Mouse (Mus musculus): ENCODE data around the gene Rnf40. TPM values are rescaled to one million over a fixed set of nuclear protein-coding genes. Genes with fewer than 3 reads are reported as not detected.

Rnf40 gene
- polyA plus RNA-seq (2016; fragmentation: Nextera tagmentation; extraction: Ambion mirVana) = 54.1 and 61.2 TPM in 2 replicates

DNA sequence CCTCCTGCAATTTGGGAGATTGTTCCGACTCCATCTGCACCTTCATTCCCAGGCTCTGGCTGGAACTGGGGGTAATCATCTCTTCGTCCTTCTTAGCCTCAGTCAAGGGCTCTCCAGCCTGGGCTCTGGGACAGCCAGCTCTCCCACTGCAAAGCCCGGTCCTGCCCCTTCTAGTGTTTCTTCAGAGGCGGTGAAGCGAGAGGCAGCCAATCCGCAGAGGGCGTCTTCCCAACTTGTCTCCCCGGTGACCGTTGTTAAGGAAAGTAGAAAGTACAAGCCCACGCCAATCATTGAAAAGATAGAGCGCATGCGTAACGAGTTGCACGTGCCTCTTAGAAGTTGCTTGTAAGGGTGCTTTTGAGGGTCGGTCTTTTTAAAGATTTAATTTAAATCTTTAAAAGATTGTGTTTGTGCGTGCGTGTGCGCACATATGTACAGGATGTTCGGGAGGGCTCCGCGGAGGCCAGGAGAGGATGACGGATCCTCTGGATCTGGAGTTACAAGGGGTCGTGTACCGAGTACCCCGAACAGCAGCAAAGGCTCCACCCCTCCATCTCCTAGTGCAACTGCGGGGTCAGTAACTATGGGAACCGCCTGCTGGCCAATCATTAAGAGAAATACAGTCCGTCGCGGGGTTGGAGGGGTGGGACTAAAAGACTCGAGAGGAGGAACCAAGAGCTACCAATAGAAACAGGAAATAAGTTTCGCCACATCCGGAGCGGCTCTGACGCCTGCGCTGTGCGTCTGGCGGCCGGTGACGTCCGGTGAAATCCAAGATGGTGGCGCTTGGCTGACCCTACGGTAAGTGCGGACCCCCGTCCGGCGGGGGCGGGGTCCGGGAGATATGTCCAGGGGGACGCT, at the start of gene Rnf40, which contains the start of gene Ccdc189:
TSS of gene Rnf40 (plus strand) at position 757 of the 861 bp plus-strand sequence.
TSS of gene Ccdc189 (minus strand) at position 585 of the 861 bp plus-strand sequence.
- Histone ChIP-seq H3K4me3 (peak within 1 kb of the TSS; percentile 91), H3K9ac (peak within 1 kb of the TSS; percentile 78), H3K36me3 (peaks cover 54% of the 10 kb centered on the region), H3K4me1 (peaks cover 18% of the 10 kb centered on the region), H3K9me3 (no peaks in the 10 kb centered on the region), H3K4me2 (replicated peaks) (peak within 1 kb of the TSS; percentile 92), H3K27me3 (replicated peaks) (no peaks in the 10 kb centered on the region), H3K27ac (0 out of 2 replicates have a peak within 1 kb of the TSS, but pooled peaks have one; percentile 42)
- peak; percentile 98 for ATAC-seq (ENCODE audit: low FRiP score, low read depth)
- under 1% methylated on average over 50 of the region's 50 CpGs for WGBS

DNA sequence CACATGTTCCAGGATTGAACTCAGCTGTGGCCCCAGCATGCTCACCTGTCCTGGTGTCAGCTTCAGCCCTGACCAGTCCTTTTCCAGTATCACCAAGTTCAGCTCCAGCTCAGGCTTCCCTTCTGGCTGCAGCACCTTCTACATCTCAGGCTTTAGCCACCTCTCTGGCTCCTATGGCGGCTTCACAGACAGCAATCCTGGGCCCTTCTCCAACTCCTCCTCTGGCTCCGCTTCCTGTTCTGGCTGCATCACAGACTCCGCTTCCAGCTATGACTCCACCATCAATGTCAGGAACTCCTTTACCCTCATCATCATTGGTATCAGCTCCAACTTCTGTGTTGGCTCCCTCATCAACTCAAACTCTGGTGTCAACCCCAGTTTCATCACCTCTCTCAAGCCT, 46.9 kb upstream of the Rnf40 start:
- peaks cover 91% of the 10 kb centered on the region for H3K36me3 ChIP-seq
- H3K4me3 ChIP-seq = no peak overlapping the region
- H3K4me2 ChIP-seq (replicated peaks) = no peak overlapping the region
- 96% methylated on average over 3 of the region's 3 CpGs for WGBS
- no peaks in the 10 kb centered on the region for H3K9me3 ChIP-seq
- no peaks in the 10 kb centered on the region for H3K4me1 ChIP-seq
- no peak overlapping the region for H3K9ac ChIP-seq
- no peaks in the 10 kb centered on the region for H3K27me3 ChIP-seq (replicated peaks)
- no peak for ATAC-seq (ENCODE audit: low FRiP score, low read depth)
- no peak overlapping the region for H3K27ac ChIP-seq

DNA sequence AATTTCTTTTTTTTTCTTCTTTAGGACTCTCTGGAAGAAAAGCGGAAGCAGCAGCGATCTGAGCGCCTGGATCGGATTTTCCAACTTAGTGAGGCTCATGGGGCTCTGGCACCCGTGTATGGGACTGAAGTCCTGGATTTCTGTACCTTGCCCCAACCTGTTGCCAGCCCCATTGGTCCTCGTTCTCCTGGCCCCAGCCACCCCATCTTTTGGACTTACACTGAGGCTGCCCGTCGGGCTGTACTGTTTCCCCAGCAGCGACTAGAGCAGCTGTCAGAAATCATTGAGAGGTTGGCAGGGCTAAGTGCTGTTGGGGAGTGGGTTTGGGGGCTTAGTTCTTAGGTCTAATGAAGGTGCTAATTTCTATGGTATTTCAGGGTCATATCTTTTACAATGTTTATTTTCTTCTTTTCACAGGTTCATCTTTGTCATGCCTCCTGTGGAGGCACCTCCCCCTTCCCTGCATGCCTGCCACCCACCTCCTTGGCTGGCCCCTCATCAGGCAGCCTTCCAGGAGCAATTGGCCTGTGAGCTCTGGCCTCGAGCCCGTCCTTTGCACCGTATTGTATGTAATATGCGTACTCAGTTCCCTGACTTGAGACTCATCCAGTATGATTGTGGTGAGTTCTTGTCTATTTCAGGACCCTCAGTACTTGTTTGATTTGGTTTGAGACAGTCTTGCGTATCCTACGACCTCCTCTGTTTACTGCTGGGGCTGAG, 39.3 kb upstream of the Rnf40 start:
- Histone ChIP-seq H3K27me3 (replicated peaks) (no peaks in the 10 kb centered on the region), H3K9ac (no peak overlapping the region), H3K4me2 (replicated peaks) (no peak overlapping the region), H3K36me3 (peaks cover 70% of the 10 kb centered on the region), H3K9me3 (no peaks in the 10 kb centered on the region), H3K4me1 (no peaks in the 10 kb centered on the region), H3K4me3 (no peak overlapping the region), H3K27ac (no peak overlapping the region)
- no peak for ATAC-seq (ENCODE audit: low FRiP score, low read depth)
- WGBS = 89% methylated on average over 15 of the region's 15 CpGs

DNA sequence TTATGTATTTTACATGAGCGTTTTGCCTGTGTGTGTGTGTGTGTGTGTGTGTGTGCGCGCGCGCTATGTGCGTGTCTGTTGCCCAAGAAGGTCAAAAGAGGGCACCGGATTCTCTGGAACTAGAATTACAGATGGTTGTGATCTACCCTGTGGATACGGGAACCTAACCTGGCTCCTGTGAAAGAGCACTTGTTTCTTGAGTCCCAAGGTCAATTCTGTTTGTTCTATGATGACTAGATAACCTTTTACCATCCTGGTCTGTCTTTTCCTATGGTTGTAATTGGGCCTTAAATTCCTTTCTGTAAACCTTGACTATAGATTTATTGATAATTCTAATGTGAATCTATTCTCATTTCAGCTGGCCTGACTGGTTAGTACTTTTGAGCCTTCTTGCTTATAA, 37.0 kb upstream of the Rnf40 start:
- Histone ChIP-seq H3K27ac (no peak overlapping the region), H3K27me3 (replicated peaks) (no peaks in the 10 kb centered on the region), H3K9me3 (no peaks in the 10 kb centered on the region), H3K4me1 (no peaks in the 10 kb centered on the region), H3K9ac (no peak overlapping the region), H3K4me2 (replicated peaks) (no peak overlapping the region), H3K4me3 (no peak overlapping the region), H3K36me3 (peaks cover 74% of the 10 kb centered on the region)
- no peak for ATAC-seq (ENCODE audit: low FRiP score, low read depth)
- 96% methylated on average over 8 of the region's 8 CpGs for WGBS

DNA sequence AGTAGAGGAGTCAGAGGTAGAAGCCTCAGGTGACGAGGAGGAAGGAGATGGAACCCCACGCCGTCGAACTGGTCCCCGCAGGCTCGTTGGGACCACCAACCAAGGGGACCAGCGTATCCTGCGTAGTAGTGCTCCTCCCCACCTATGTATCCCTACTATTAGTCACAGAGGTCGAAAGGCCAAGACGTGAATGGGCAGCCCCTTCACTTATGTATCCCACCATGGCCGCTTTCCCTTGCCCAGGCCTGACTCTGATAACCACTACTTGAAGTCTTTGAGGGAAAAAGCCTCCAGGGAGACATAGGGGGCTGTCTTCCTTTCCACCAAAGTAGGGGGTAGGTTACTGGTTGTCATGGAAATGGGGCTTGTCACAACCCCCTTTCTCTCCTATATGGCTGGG, 28.0 kb upstream of the Rnf40 start:
- peaks cover 71% of the 10 kb centered on the region for H3K36me3 ChIP-seq
- no peak overlapping the region for H3K4me3 ChIP-seq
- no peaks in the 10 kb centered on the region for H3K4me1 ChIP-seq
- H3K27me3 ChIP-seq (replicated peaks) = no peaks in the 10 kb centered on the region
- no peak for ATAC-seq (ENCODE audit: low FRiP score, low read depth)
- H3K9me3 ChIP-seq = no peaks in the 10 kb centered on the region
- WGBS = 95% methylated on average over 11 of the region's 11 CpGs
- no peak overlapping the region for H3K9ac ChIP-seq
- H3K27ac ChIP-seq = no peak overlapping the region
- no peak overlapping the region for H3K4me2 ChIP-seq (replicated peaks)

DNA sequence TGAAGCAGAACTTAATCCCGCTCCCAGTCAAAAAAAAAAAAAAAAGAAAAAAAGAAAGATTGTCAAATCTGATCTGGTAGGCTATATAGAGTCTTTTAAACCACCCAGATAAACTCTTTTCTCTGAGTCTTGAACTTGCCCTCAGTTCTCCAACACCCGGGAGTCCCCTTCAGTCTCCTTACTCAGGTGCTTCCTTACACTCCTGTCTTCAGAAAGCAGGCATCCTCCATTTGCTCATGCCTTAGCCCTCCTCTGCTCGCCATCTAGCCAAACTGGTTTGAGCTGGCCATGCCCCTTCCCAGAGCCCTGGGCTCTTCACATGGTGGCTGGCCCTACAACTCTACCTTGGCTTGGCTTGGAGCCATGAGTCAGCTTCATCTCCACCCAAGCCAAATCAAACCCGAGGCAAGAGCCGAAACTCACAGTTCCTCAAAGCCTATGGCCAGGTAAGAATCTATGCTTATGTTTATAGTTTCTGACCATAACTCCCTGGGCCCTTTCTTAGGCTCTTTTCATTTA, 27.2 kb upstream of the Rnf40 start, which contains the start of gene Tmem265:
TSS of gene Tmem265 (plus strand) at position 51 of the 519 bp plus-strand sequence.
- Histone ChIP-seq H3K36me3 (peaks cover 69% of the 10 kb centered on the region), H3K9me3 (no peaks in the 10 kb centered on the region), H3K9ac (no peak within 1 kb of the TSS), H3K4me1 (no peaks in the 10 kb centered on the region), H3K4me2 (replicated peaks) (no peak within 1 kb of the TSS), H3K27me3 (replicated peaks) (no peaks in the 10 kb centered on the region), H3K27ac (no peak within 1 kb of the TSS), H3K4me3 (no peak within 1 kb of the TSS)
- 92% methylated on average over 5 of the region's 5 CpGs for WGBS
- ATAC-seq (ENCODE audit: low FRiP score, low read depth) = no peak

DNA sequence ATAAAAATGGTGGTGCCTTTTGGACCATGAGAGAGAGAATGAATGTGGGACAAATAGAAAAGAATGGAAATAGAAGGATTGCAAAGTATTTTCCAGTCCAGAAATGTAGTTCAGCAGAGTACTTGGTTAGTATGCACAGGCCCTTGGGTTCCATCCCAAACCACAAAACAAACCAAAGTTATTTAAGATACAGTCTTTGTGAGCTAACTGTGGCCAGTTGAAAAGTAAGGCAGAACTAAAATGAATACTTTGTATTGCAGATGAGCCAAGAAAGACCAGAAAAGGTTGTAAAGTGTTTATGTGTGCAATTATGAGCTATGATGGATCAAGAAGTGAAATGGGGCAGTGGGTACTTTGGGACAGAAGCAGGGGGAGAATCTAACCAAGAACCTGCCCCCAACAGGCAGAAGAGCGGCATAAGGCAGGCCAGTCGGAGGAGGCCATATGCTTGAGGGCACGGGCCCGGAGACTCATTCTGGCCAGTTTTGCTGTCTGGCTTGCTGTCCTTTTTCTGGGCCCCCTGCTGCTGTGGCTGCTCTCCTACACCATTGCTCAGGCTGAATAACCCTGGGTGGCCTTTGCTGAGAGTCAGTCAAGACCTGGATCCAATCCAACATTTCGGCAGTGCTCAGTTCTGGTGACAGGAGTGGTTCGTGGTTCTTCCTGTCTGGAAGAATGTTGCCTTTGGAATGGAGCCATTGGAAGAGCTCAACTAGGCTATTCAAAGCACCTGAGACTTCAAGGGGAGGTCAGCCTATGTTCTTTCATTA, 24.0 kb upstream of the Rnf40 start:
- H3K4me1 ChIP-seq = no peaks in the 10 kb centered on the region
- no peaks in the 10 kb centered on the region for H3K9me3 ChIP-seq
- ATAC-seq (ENCODE audit: low FRiP score, low read depth) = no peak
- no peaks in the 10 kb centered on the region for H3K27me3 ChIP-seq (replicated peaks)
- 80% methylated on average over 6 of the region's 6 CpGs for WGBS
- no peak overlapping the region for H3K9ac ChIP-seq
- H3K4me3 ChIP-seq = no peak overlapping the region
- no peak overlapping the region for H3K4me2 ChIP-seq (replicated peaks)
- peaks cover 51% of the 10 kb centered on the region for H3K36me3 ChIP-seq
- no peak overlapping the region for H3K27ac ChIP-seq

DNA sequence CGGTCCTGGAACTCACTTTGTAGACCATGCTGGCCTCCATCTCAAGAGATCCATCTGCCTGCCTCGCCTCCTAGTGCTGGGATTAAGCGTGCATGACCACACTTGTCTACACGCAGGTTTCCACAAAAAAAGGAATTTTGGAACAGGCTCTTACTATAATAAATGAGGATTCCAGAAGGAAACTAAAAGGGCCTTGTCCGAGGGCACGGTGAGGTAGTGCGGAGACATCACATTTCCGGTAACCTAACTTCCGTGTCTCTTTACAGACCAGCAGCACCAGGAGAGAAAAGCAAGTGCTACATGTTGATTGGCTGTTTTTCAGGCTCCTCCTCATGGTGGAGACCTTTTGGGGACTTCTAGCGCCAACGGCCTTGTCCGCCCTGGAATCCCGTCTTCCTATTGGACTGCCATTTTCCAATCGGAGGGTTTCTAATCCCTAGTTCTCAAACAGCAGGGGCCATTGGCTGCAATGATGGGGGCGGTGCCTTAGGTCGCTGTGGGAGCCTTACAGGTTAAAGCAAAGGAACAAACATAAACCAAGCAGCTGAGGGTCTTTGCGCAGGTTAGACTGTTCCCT, 15.6 kb upstream of the Rnf40 start, which contains the start of gene Phkg2:
TSS of gene Phkg2 (plus strand) at position 446 of the 577 bp plus-strand sequence.
- Histone ChIP-seq H3K27ac (peak within 1 kb of the TSS; percentile 32; the same call in 1 of the 2 replicates), H3K36me3 (peaks cover 12% of the 10 kb centered on the region), H3K4me1 (peaks cover 19% of the 10 kb centered on the region), H3K4me3 (peak within 1 kb of the TSS; percentile 72), H3K27me3 (replicated peaks) (no peaks in the 10 kb centered on the region), H3K9ac (peak within 1 kb of the TSS; percentile 77), H3K4me2 (replicated peaks) (peak within 1 kb of the TSS; percentile 95), H3K9me3 (no peaks in the 10 kb centered on the region)
- ATAC-seq (ENCODE audit: low FRiP score, low read depth) = peak; percentile 98
- WGBS = under 1% methylated on average over 17 of the region's 17 CpGs

DNA sequence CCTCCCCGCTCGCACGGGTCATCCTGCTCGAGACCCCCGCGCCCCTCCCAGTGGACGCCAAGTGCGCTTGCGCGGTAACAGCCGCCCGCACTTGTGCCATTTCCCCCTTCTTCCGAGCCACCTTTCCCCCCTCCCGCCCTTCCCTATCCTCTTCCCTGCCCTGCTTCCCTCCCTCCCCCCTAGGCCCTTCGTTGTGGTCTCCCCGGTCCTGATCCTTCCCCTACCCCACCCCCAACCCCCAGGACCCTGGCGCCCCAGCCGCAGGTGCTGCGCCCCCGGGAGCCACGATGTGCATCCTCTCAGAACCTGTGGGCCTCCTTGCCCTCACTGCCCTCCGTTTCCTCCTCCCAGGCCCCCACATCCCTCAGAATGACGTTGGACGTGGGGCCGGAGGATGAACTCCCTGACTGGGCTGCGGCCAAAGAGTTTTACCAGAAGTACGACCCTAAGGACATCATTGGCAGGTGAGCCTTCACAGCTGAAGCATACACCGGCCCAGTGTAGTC, 15.0 kb upstream of the Rnf40 start:
- WGBS = under 1% methylated on average over 26 of the region's 28 CpGs
- H3K4me2 ChIP-seq (replicated peaks) = peak overlapping the region; percentile 95
- peak; percentile 82 for ATAC-seq (ENCODE audit: low FRiP score, low read depth)
- peak overlapping the region; percentile 32; the same call in 1 of the 2 replicates for H3K27ac ChIP-seq
- no peaks in the 10 kb centered on the region for H3K9me3 ChIP-seq
- peaks cover 18% of the 10 kb centered on the region for H3K36me3 ChIP-seq
- H3K9ac ChIP-seq = peak overlapping the region; percentile 77
- H3K4me3 ChIP-seq = peak overlapping the region; percentile 72
- H3K27me3 ChIP-seq (replicated peaks) = no peaks in the 10 kb centered on the region
- H3K4me1 ChIP-seq = peaks cover 19% of the 10 kb centered on the region

DNA sequence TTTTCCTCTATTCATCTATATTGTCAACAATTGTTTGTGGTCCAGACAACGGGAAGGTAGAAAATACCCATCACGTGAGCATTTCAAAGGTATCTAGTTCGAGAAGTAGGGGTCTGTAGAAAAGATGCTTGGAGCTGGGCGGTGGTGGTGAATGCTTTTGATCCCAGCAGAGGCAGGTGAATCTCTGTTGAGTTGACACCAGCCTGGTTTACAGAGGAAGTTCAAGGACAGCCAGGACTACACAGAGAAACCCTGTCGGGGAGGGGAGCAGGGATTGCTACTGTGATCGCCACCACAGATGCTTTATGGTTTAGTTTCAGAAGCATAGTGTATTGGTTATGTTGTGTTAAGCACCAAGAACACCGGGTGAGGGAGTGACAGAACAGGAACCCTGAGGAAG, 14.5 kb upstream of the Rnf40 start:
- H3K4me1 ChIP-seq = peaks cover 19% of the 10 kb centered on the region
- H3K4me3 ChIP-seq = peak overlapping the region; percentile 72
- no peaks in the 10 kb centered on the region for H3K27me3 ChIP-seq (replicated peaks)
- no peaks in the 10 kb centered on the region for H3K9me3 ChIP-seq
- peak overlapping the region; percentile 77 for H3K9ac ChIP-seq
- ATAC-seq (ENCODE audit: low FRiP score, low read depth) = no peak
- 27% methylated on average over 7 of the region's 7 CpGs for WGBS
- no peak overlapping the region for H3K27ac ChIP-seq
- peaks cover 22% of the 10 kb centered on the region for H3K36me3 ChIP-seq
- peak overlapping the region; percentile 95 for H3K4me2 ChIP-seq (replicated peaks)

GRCm38 (mm10) chr7:127583260-127583659, 5.3 kb upstream of the Rnf40 start:
- Histone ChIP-seq H3K9me3 (no peaks in the 10 kb centered on the region), H3K27me3 (replicated peaks) (no peaks in the 10 kb centered on the region), H3K27ac (no peak overlapping the region), H3K9ac (no peak overlapping the region), H3K4me1 (peaks cover 9% of the 10 kb centered on the region), H3K4me2 (replicated peaks) (no peak overlapping the region), H3K36me3 (peaks cover 61% of the 10 kb centered on the region), H3K4me3 (no peak overlapping the region)
- WGBS = 93% methylated on average over 6 of the region's 6 CpGs
- no peak for ATAC-seq (ENCODE audit: low FRiP score, low read depth)

Data from neural tube, embryonic 12.5 days (tissue).